In genomic region chr14:30622130-30622529, GRCm38 (mm10) we compare ENCODE assay signal across 9 mouse cellular contexts. TPM values are rescaled to one million over a fixed set of nuclear protein-coding genes. Genes with fewer than 3 reads are reported as not detected.
DNase-seq lines count a peak whose midpoint lies in the region.
"Had no signal": no experiment of that assay in that cellular context is flagged by ENCODE, and none has a peak within 500 bp of the region (broad histone marks: within the 10 kb centered on the region; RNA-seq: fewer than 3 reads in every experiment).

No protein-coding gene starts in this region.

- DNase-seq in gastrocnemius, postnatal 10 days, result peak; percentile 22
- DNase-seq in gastrocnemius, postnatal 4 days (ENCODE audit: low spot score in 2 of 2), result no peak
- DNase-seq in cerebellum, postnatal 10 days, result peak; percentile 35 to 49
- peak; percentile 75 for DNase-seq in kidney, postnatal 10 days
- DNase-seq in lung, postnatal 14 days, result peak; percentile 60
- no peak for DNase-seq in urinary bladder, postnatal 10 days (ENCODE audit: low spot score)
- no peak for DNase-seq in layer of hippocampus, postnatal 36 days
- no peak for DNase-seq in right cerebral cortex, postnatal 36 days (ENCODE audit: low spot score in 2 of 2)
- DNase-seq: right cerebral cortex, postnatal 14 days had no signal

RNA-seq across cellular contexts. Expression of gene Prkcd, which starts 3.9 kb away (rescaled TPM):
- 10 to 100 TPM; 10.9 to 18.6 TPM for total RNA-seq in gastrocnemius, postnatal 10 days (2021)
- total RNA-seq in gastrocnemius, postnatal 4 days (2021), result 10 to 100 TPM; 25.3 to 32.0 TPM
- total RNA-seq in layer of hippocampus, postnatal 36 days (2021), result 10 to 100 TPM; 33.5 to 38.1 TPM

RNA-seq across cellular contexts. Expression of gene Rft1, which starts 32.0 kb away (rescaled TPM):
- total RNA-seq in gastrocnemius, postnatal 10 days (2021), result 1 to 10 TPM; 6.4 to 7.3 TPM
- total RNA-seq in gastrocnemius, postnatal 4 days (2021), result 10 to 100 TPM; 10.6 to 11.0 TPM
- 10 to 100 TPM; 11.2 to 12.7 TPM for total RNA-seq in layer of hippocampus, postnatal 36 days (2021)

Comparison
In these comparisons a context has a peak if more than half of its experiments do, and no peak if none do; other contexts are left out.
1. DNase-seq: peak in gastrocnemius, postnatal 10 days (single experiment), cerebellum, postnatal 10 days (2 of 2), kidney, postnatal 10 days (single experiment) and lung, postnatal 14 days (single experiment); none in gastrocnemius, postnatal 4 days (0 of 2), urinary bladder, postnatal 10 days (single experiment), layer of hippocampus, postnatal 36 days (0 of 2) and right cerebral cortex, postnatal 36 days (0 of 2).